Mouse (Mus musculus) retina, postnatal 7 days (tissue): ENCODE data around the gene Srpx.
A peak's percentile ranks its signal among the peaks of the same experiment; 100 is the strongest.

ENCODE experiments used
- DNase-seq: peaks from one replicate; pipeline ENCODE4 v3.0.0-alpha.2; 2012; ENCODE audit warnings: low read depth, low spot score

The Srpx gene

GRCm38 (mm10) chrX:10117065-10117719 lies at the start of gene Srpx:
TSS of gene Srpx (minus strand) at chrX:10117709.
- no peak for DNase-seq

GRCm38 (mm10) chrX:10152390-10152789 lies 34.9 kb upstream of the Srpx start:
- no peak for DNase-seq

GRCm38 (mm10) chrX:10115780-10116179 lies 1.7 kb downstream of the Srpx start:
- no peak for DNase-seq

GRCm38 (mm10) chrX:10110736-10111135 lies 6.8 kb downstream of the Srpx start:
- no peak for DNase-seq

GRCm38 (mm10) chrX:10108558-10108957 lies 9.0 kb downstream of the Srpx start:
- DNase-seq, result no peak

- DNase-seq, result no peak
Measured at GRCm38 (mm10) chrX:10105475-10105874, 12.0 kb downstream of the Srpx start.

- DNase-seq, result no peak
Measured at GRCm38 (mm10) chrX:10102739-10103138, 14.8 kb downstream of the Srpx start.

- no peak for DNase-seq
Measured at GRCm38 (mm10) chrX:10095797-10096196, 21.7 kb downstream of the Srpx start.

- no peak for DNase-seq
Measured at GRCm38 (mm10) chrX:10080385-10080784, 37.1 kb downstream of the Srpx start.

- DNase-seq, result no peak
Measured at GRCm38 (mm10) chrX:10079981-10080380, 37.5 kb downstream of the Srpx start.

- no peak for DNase-seq
Measured at GRCm38 (mm10) chrX:10073966-10074365, 43.5 kb downstream of the Srpx start.

GRCm38 (mm10) chrX:10071529-10071928 lies 46.0 kb downstream of the Srpx start:
- no peak for DNase-seq

- DNase-seq, result peak; percentile 2
Measured at GRCm38 (mm10) chrX:10070689-10071088, 46.8 kb downstream of the Srpx start.

GRCm38 (mm10) chrX:10069405-10069804 lies 48.1 kb downstream of the Srpx start:
- DNase-seq, result no peak

GRCm38 (mm10) chrX:10063781-10064180 lies 53.7 kb downstream of the Srpx start:
- DNase-seq, result no peak

- DNase-seq, result no peak
Measured at GRCm38 (mm10) chrX:10063361-10063760, 54.1 kb downstream of the Srpx start.

GRCm38 (mm10) chrX:10062201-10062600 lies 55.3 kb downstream of the Srpx start:
- no peak for DNase-seq

- DNase-seq, result no peak
Measured at GRCm38 (mm10) chrX:10034666-10035065, 82.8 kb downstream of the Srpx start.

GRCm38 (mm10) chrX:10010202-10010601 lies 107.3 kb downstream of the Srpx start:
- no peak for DNase-seq

GRCm38 (mm10) chrX:10007675-10008270 lies 109.7 kb downstream of the Srpx start:
- DNase-seq, result no peak

GRCm38 (mm10) chrX:10005946-10006345 lies 111.6 kb downstream of the Srpx start:
- no peak for DNase-seq

- no peak for DNase-seq
Measured at GRCm38 (mm10) chrX:10000718-10001117, 116.8 kb downstream of the Srpx start.
